Mouse (Mus musculus) ES-E14 (cell line): ENCODE measurements around the gene Il22ra1.

ENCODE experiments used
- CHD2 ChIP-seq: IDR thresholded peaks from 2 replicates; pipeline ENCODE4 v1.6.1; 2014; ENCODE audit warnings: mild to moderate bottlenecking, low read depth, low read length, inconsistent platforms
- HCFC1 ChIP-seq: IDR thresholded peaks from 2 replicates; pipeline ENCODE4 v1.6.1; 2012; ENCODE audit warnings: low read length, inconsistent platforms, borderline replicate concordance; ENCODE audit not compliant: insufficient read depth
- ZC3H11A ChIP-seq: IDR thresholded peaks from 2 replicates; pipeline ENCODE4 v1.6.1; 2012; ENCODE audit warnings: low read depth, mild to moderate bottlenecking, inconsistent platforms, low read length, borderline replicate concordance
- ZNF384 ChIP-seq: IDR thresholded peaks from 2 replicates; pipeline ENCODE4 v1.6.1; 2012; ENCODE audit warnings: low read depth, low read length, inconsistent platforms

- TF ChIP-seq ZC3H11A (no peak), CHD2 (no peak), HCFC1 (no peak), ZNF384 (no peak)
Observed at GRCm38 (mm10) chr4:135750896-135751295, 22.9 kb downstream of the Il22ra1 start.
